Mouse (Mus musculus): ENCODE results near the gene Wdr19.
A peak's percentile ranks its signal among the peaks of the same experiment; 100 is the strongest.
"Not testable (repeated sequence)": the region's sequence is repeated elsewhere in the genome, so short reads cannot be mapped to it uniquely, and the experiment has no call there.

Gene Wdr19

GRCm38 (mm10) chr5:65194441-65194840 lies 5.1 kb upstream of the Wdr19 start:
- DNase-seq (ENCODE audit: low spot score), result no peak

- DNase-seq (ENCODE audit: low spot score), result no peak
These were observed 5.2 kb downstream of the Wdr19 start for GRCm38 (mm10) chr5:65204726-65205125.

DNA sequence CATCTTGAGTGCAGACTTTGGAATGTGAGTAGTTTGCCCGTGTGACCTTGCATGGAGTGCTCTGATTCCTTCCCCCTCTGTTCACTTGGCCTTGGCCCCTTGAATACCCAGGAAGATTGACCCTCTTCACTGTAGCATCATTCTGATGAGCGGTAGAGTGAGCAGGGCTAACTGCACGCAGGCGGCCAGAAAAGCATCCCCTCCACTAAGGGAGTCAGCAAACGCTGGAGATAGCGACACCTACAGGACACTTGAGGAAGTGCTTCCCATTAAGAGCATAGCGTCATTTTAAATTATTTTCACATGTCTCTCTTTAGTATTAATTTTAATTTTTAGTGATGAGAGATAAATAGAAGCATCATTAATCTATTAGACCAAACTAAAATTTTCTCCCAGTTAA lies 13.8 kb downstream of the Wdr19 start:
- DNase-seq (ENCODE audit: low spot score), result peak; percentile 66

- DNase-seq (ENCODE audit: low spot score), result no peak
These were observed 18.1 kb downstream of the Wdr19 start for GRCm38 (mm10) chr5:65217305-65218269.

DNA sequence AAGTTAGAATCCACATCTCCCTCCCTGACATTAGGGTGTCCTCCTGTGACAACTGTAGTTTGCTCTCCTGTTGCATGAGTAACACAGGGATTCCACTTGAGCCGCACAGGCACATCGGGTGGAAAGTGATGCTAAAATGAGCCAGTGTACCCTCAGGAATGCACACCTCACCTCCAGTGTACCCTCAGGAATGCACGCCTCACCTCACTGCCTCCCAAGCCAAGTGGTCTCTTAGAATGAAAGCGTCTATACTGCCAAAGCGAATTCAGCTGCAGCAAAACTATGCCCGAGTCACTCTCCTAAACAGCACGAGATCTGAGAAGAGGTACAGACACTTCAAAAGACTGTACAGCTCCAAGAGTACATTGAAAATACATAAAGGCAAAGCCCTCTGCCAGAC lies 21.5 kb downstream of the Wdr19 start:
- DNase-seq (ENCODE audit: low spot score), result no peak

DNA sequence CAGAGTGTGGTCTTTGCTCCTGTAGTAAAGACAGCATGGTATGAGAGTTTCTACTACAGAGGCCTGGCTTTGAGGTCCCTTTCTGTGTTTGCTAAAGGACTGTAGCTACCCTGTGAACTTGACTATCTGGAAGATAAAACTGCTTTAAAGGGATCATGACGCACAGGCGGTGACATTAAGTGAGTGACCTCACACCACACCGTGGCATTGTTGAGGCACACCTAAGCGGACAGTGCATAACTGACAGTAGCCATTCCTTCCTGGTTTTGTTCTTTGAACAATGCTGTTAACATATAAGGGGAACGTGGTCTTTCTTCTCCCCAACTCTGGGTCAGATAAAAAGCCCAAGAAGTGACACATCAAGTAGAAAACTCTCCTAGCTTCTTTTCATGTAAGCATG lies 24.6 kb downstream of the Wdr19 start:
- DNase-seq (ENCODE audit: low spot score), result peak; percentile 12

DNA sequence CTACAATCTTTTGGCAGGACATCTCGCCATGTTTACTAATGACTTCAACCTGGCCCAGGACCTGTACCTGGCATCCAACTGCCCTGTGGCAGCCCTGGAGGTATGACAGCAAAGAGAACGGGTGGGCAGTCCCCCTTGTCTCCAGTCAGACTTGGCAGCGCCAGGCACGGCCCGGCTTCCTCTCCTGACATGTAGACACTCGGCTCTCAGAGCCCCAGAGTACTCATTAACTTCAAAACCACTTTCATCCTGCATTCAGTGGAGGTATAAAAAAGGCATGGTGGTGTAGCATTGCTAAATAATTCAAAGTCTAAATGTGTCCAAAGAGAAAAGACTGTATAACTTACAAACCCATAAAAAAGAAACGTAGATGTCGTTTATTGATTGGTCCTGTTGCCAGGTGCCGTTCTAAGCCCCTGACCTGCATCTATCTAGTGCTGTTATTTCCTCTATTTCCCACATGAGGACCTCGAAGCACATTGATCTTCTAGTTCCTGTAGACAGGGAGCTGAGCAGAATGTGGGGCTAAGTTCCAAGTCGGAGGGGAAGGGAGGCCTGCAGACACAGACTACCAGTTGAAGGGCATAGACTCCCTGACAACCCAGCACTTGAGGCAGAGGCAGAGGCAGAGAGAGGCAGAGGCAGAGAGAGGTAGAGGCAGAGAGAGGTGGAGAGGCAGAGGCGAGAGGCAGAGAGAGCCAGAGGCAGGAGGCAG lies 31.9 kb downstream of the Wdr19 start:
- peak; percentile 28 for DNase-seq (ENCODE audit: low spot score)

- peak; percentile 67 for DNase-seq (ENCODE audit: low spot score)
These were observed 43.2 kb downstream of the Wdr19 start for GRCm38 (mm10) chr5:65242740-65243139.

GRCm38 (mm10) chr5:65247296-65247695 lies 47.8 kb downstream of the Wdr19 start:
- no peak for DNase-seq (ENCODE audit: low spot score)

DNA sequence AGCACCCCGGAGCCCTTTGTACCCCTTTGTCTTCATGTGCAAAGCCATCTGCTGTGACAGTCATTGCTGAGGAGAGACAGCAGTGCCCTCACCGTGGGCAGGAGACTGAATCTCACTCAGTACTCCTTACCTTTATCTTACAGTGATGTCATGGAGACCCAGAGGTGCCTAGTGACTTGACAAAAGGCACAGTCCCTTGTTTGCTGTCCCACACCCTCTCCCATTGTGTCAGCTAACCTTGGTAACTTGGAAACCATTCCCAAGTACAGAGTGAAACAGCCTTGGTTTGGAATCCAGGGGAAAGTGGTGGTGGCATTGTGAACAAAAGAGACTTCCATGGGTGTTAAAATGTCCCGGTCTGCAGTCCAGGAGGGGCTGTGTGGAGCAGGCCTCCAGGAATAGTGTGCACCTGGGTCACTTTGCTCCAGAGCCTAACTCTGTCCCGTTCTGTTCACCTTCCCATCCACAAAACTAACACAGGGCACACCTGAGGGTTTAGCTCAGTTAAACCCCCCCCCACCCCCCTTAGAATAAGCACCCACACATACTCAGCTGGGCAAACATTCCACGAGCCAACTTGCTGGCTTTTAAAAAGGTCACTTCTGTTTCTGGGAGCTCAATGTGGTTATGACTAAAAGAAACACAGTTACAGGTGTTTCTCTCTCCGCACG lies 50.8 kb downstream of the Wdr19 start:
- no peak for DNase-seq (ENCODE audit: low spot score)

- no peak for DNase-seq (ENCODE audit: low spot score)
These were observed 58.5 kb downstream of the Wdr19 start for GRCm38 (mm10) chr5:65257910-65258505.

DNA sequence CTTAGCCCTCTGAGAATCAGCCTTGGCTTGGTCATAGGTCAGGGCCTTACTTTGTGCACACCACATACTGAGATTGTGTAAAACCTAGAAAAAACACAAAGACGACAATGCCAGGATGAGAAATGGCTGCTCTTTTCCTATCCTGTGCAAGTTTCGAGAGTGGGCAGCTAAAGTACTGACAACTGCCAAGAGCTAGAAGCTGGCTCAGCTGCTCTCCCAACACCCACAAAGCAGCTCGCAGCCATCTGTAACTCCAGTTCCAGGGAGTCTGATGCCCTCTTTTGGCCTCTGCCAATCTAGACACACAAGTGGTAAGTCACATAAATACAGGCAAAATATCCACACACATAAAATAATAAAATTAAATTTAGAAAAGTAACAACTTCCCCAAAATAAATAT lies 74.5 kb downstream of the Wdr19 start:
- no peak for DNase-seq (ENCODE audit: low spot score)

- DNase-seq (ENCODE audit: low spot score), result no peak
These were observed 79.7 kb downstream of the Wdr19 start for GRCm38 (mm10) chr5:65279133-65279651.

- no peak for DNase-seq (ENCODE audit: low spot score)
These were observed 81.7 kb downstream of the Wdr19 start for GRCm38 (mm10) chr5:65281216-65281615.

GRCm38 (mm10) chr5:65284171-65284570 lies 84.7 kb downstream of the Wdr19 start:
- peak; percentile 53 for DNase-seq (ENCODE audit: low spot score)

DNA sequence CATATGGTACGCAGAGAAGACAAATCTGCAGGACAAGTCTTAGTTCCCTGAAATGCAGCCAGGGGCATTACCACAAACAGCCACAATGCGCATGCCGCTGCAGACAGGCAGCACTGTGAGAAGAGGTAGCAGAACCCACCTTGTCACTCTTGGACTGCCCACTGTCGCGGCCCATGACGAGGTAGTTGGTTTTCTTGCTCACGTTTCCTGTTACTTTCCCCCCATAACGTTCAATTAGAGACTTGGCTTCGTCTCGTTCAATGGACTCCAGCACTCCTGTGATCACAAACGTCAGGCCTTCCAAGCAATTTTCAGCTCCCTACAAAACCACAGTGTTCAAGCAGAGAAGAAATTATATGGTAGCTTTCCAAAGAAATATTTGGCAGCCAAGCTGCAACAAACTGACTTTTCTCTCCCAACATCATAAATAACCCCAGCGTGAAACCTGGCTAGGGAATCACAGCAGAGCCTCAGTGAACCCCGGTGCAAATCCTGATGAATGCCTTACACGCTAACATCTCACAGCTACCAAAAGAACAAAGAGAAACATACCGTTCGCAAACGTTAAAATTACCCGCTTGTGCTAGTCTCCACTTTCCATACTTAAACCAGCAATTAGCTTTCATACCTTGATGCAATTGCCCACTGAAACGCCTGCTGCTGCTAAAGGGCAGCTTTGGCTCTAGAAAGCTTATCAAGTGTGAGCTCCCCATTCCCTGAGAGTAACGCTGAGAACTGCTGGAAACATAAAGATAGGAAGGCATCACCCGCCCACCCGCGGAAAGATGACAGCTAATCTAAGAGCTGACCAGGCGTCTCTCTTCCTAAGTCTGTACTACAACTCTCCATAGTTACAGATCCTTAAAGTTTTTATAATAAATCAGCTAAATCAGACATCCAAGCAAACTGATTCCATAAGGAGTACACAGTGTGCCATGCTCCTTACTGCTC lies 88.5 kb downstream of the Wdr19 start:
- no peak for DNase-seq (ENCODE audit: low spot score)

DNA sequence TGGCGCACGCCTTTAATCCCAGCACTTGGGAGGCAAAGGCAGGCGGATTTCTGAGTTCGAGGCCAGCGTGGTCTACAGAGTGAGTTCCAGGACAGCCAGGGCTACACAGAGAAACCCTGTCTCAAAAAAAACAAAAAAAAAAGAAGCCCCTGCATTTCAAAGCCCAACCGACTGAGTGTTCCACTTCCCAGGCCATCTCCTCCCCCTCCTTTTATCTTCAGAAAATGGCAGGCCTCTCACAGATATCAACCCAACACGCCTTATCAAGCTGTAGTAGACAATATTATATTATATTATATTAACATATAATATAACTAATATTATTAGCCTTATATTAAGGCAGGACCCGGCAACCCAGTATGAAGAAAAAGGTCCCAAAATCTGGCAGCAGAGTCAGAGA lies 89.5 kb downstream of the Wdr19 start:
- not testable (repeated sequence) for DNase-seq (ENCODE audit: low spot score)

DNA sequence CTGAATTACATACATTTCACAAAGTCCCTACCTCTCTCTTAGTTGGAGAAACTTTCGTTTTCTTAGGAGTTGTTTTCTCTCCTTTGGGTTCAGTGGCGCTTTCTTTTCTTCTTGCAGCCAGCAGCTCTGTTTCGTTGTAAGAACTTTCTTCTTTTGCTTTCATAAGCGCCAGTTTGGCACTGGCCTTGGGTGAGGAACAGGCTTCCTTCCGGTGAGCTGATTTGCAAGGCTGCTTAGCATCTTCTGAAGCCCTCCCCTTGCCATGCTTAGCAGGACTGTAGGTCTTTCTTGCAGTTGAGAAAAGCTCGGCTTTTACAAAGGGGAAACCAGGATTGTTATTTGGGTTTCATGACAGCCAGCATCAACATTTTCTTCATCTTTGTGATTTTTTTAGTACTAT lies 94.1 kb downstream of the Wdr19 start:
- no peak for DNase-seq (ENCODE audit: low spot score)

- no peak for DNase-seq (ENCODE audit: low spot score)
These were observed 94.8 kb downstream of the Wdr19 start for GRCm38 (mm10) chr5:65294270-65294669.

- DNase-seq (ENCODE audit: low spot score), result no peak
These were observed 98.9 kb downstream of the Wdr19 start for GRCm38 (mm10) chr5:65298167-65298950.

Data from testis, postnatal 10 days (tissue).